Mouse (Mus musculus): ENCODE results near the gene Drg1.
"Not testable (repeated sequence)": the region's sequence is repeated elsewhere in the genome, so short reads cannot be mapped to it uniquely, and the experiment has no call there.

Gene Drg1

GRCm38 (mm10) chr11:3233704-3234103 lies 32.5 kb downstream of the Drg1 start:
- in situ Hi-C loops (cut with MboI; ENCODE audit: unreplicated experiment in 2 of 2) = loop anchor here in 1 of 2 experiments (25.0 kb wide), 1 partner anchor 454 kb away; no protein-coding TSS in a partner anchor

GRCm38 (mm10) chr11:3232248-3232647 lies 34.0 kb downstream of the Drg1 start:
- in situ Hi-C loops (cut with MboI; ENCODE audit: unreplicated experiment in 2 of 2) = loop anchor here in 1 of 2 experiments (25.0 kb wide), 1 partner anchor 455 kb away; no protein-coding TSS in a partner anchor

GRCm38 (mm10) chr11:3227113-3227512 lies 39.1 kb downstream of the Drg1 start:
- in situ Hi-C loops (cut with MboI; ENCODE audit: unreplicated experiment in 2 of 2) = loop anchor here in 1 of 2 experiments (25.0 kb wide), 1 partner anchor 460 kb away; no protein-coding TSS in a partner anchor

- in situ Hi-C loops (cut with MboI; ENCODE audit: unreplicated experiment in 2 of 2) = no loop called here
These were observed 43.1 kb downstream of the Drg1 start for GRCm38 (mm10) chr11:3223105-3223504.

- in situ Hi-C loops (cut with MboI; ENCODE audit: unreplicated experiment in 2 of 2) = no loop called here
These were observed 53.7 kb downstream of the Drg1 start for GRCm38 (mm10) chr11:3212526-3212925.

GRCm38 (mm10) chr11:3206783-3207182 lies 59.4 kb downstream of the Drg1 start:
- in situ Hi-C loops (cut with MboI; ENCODE audit: unreplicated experiment in 2 of 2) = loop anchor here in 1 of 2 experiments (10.0 kb wide), 1 partner anchor 128 kb away; the partner anchor contains the start of gene Pik3ip1

- in situ Hi-C loops (cut with MboI; ENCODE audit: unreplicated experiment in 2 of 2) = loop anchor here in 1 of 2 experiments (10.0 kb wide), 1 partner anchor 130 kb away; the partner anchor contains the start of gene Pik3ip1
These were observed 61.0 kb downstream of the Drg1 start for GRCm38 (mm10) chr11:3205207-3205606.

- in situ Hi-C loops (cut with MboI; ENCODE audit: unreplicated experiment in 2 of 2) = loop anchor here in 1 of 2 experiments (10.0 kb wide), 1 partner anchor 131 kb away; the partner anchor contains the start of gene Pik3ip1
These were observed 62.4 kb downstream of the Drg1 start for GRCm38 (mm10) chr11:3203771-3204170.

- in situ Hi-C loops (cut with MboI; ENCODE audit: unreplicated experiment in 2 of 2) = loop anchor here in 1 of 2 experiments (10.0 kb wide), 1 partner anchor 132 kb away; the partner anchor contains the start of gene Pik3ip1
These were observed 63.3 kb downstream of the Drg1 start for GRCm38 (mm10) chr11:3202781-3203441.

- in situ Hi-C loops (cut with MboI; ENCODE audit: unreplicated experiment in 2 of 2) = loop anchor here in 1 of 2 experiments (10.0 kb wide), 1 partner anchor 133 kb away; the partner anchor contains the start of gene Pik3ip1
These were observed 63.9 kb downstream of the Drg1 start, which contains the start of gene Eif4enif1 for GRCm38 (mm10) chr11:3202231-3202701. TSS of gene Eif4enif1 (plus strand) at chr11:3202392.

GRCm38 (mm10) chr11:3201326-3202230 lies 64.6 kb downstream of the Drg1 start:
- in situ Hi-C loops (cut with MboI; ENCODE audit: unreplicated experiment in 2 of 2) = loop anchor here in 1 of 2 experiments (10.0 kb wide), 1 partner anchor 133 kb away; the partner anchor contains the start of gene Pik3ip1

GRCm38 (mm10) chr11:3200636-3201035 lies 65.6 kb downstream of the Drg1 start:
- in situ Hi-C loops (cut with MboI; ENCODE audit: unreplicated experiment in 2 of 2) = loop anchor here in 1 of 2 experiments (10.0 kb wide), 1 partner anchor 134 kb away; the partner anchor contains the start of gene Pik3ip1

GRCm38 (mm10) chr11:3193363-3193762 lies 72.9 kb downstream of the Drg1 start, which contains the start of gene Sfi1:
TSS of gene Sfi1 (minus strand) at chr11:3193463.
- in situ Hi-C loops (cut with MboI; ENCODE audit: unreplicated experiment in 2 of 2) = no loop called here

- in situ Hi-C loops (cut with MboI; ENCODE audit: unreplicated experiment in 2 of 2) = not testable (repeated sequence)
These were observed 83.5 kb downstream of the Drg1 start for GRCm38 (mm10) chr11:3182707-3183106.

- in situ Hi-C loops (cut with MboI; ENCODE audit: unreplicated experiment in 2 of 2) = not testable (repeated sequence)
These were observed 84.2 kb downstream of the Drg1 start for GRCm38 (mm10) chr11:3181971-3182370.

- in situ Hi-C loops (cut with MboI; ENCODE audit: unreplicated experiment in 2 of 2) = not testable (repeated sequence)
These were observed 85.0 kb downstream of the Drg1 start for GRCm38 (mm10) chr11:3181250-3181649.

- in situ Hi-C loops (cut with MboI; ENCODE audit: unreplicated experiment in 2 of 2) = not testable (repeated sequence)
These were observed 85.6 kb downstream of the Drg1 start for GRCm38 (mm10) chr11:3180510-3181160.

- in situ Hi-C loops (cut with MboI; ENCODE audit: unreplicated experiment in 2 of 2) = not testable (repeated sequence)
These were observed 86.5 kb downstream of the Drg1 start for GRCm38 (mm10) chr11:3179726-3180092.

GRCm38 (mm10) chr11:3178968-3179725 lies 87.1 kb downstream of the Drg1 start:
- in situ Hi-C loops (cut with MboI; ENCODE audit: unreplicated experiment in 2 of 2) = not testable (repeated sequence)
